Mouse (Mus musculus) liver, embryonic 12.5 days (tissue): Measurements from ENCODE around the gene Arhgap5. TPM values are rescaled to one million over a fixed set of nuclear protein-coding genes. Genes with fewer than 3 reads are reported as not detected.

Source experiments
- ATAC-seq: fragments of 200-750 bp; cut with Nextera tagmentation; 2 replicates; pipeline ENCODE4 v1.8.0; 2017; ENCODE audit warnings: moderate number of reproducible peaks, mild to moderate bottlenecking, moderate library complexity
- H3K27ac ChIP-seq: fragments of 300-500 bp; sonication (generic); 2 replicates; pipeline ENCODE4 v1.5.1; 2016; ENCODE audit warnings: mild to moderate bottlenecking
- H3K27me3 ChIP-seq: fragments of 300-500 bp; sonication (generic); replicated peaks from 2 replicates; pipeline ENCODE4 v1.6.1; 2016; ENCODE audit warnings: mild to moderate bottlenecking, moderate library complexity
- H3K36me3 ChIP-seq: fragments of 300-500 bp; sonication (generic); 2 replicates; pipeline ENCODE4 v1.6.1; 2016; ENCODE audit warnings: mild to moderate bottlenecking, moderate library complexity
- H3K4me1 ChIP-seq: fragments of 300-500 bp; sonication (generic); 2 replicates; pipeline ENCODE4 v1.6.1; 2016
- H3K4me2 ChIP-seq: fragments of 300-500 bp; sonication (generic); 2 replicates; pipeline ENCODE4 v1.6.1; 2016; ENCODE audit warnings: mild to moderate bottlenecking, moderate library complexity
- H3K4me3 ChIP-seq: fragments of 300-500 bp; sonication (generic); 2 replicates; pipeline ENCODE4 v1.5.1; 2016; ENCODE audit warnings: mild to moderate bottlenecking, moderate library complexity
- H3K9ac ChIP-seq: fragments of 300-500 bp; sonication (generic); 2 replicates; pipeline ENCODE4 v1.6.1; 2016; ENCODE audit warnings: mild to moderate bottlenecking, moderate library complexity
- H3K9me3 ChIP-seq: fragments of 300-500 bp; sonication (generic); replicated peaks from 2 replicates; pipeline ENCODE4 v1.6.1; 2016; ENCODE audit warnings: mild to moderate bottlenecking, moderate library complexity
- WGBS: fragments of 180-500 bp; shearing (Covaris S2); methylation state at CpG from one replicate; pipeline ENCODE4 v1.1.7; 2016; ENCODE audit not compliant: insufficient replicate concordance; 5-methylcytosine and 5-hydroxymethylcytosine counted together
- polyA plus RNA-seq: library from polyadenylated mRNA; unstranded; fragments of >200 nt; fragmentation: Nextera tagmentation; extraction: Ambion mirVana; gene quantifications from 2 replicates; pipeline ENCODE4 v1.2.1, GENCODE M21; 2016

Arhgap5 gene
- polyA plus RNA-seq = 13.7 and 14.4 TPM in 2 replicates

GRCm38 (mm10) chr12:52503456-52504320 is at the start of gene Arhgap5:
Gene Arhgap5, plus strand, starts transcription at chr12:52503972.
- Histone ChIP-seq H3K9me3 (no peaks in the 10 kb centered on the region), H3K27me3 (peaks cover 9% of the 10 kb centered on the region), H3K4me1 (peaks cover 13% of the 10 kb centered on the region), H3K4me2 (peak within 1 kb of the TSS; percentile 97), H3K27ac (peak within 1 kb of the TSS; percentile 90), H3K4me3 (peak within 1 kb of the TSS; percentile 94), H3K9ac (peak within 1 kb of the TSS; percentile 90), H3K36me3 (no peaks in the 10 kb centered on the region)
- ATAC-seq = peak; percentile 92
- under 1% methylated on average over 82 of the region's 119 CpGs for WGBS

GRCm38 (mm10) chr12:52464593-52464992 is 39.2 kb upstream of the Arhgap5 start:
- ATAC-seq = peak; percentile 46; the same call in 1 of the 2 replicates

GRCm38 (mm10) chr12:52471621-52472020 is 32.2 kb upstream of the Arhgap5 start:
- H3K9ac ChIP-seq = no peak overlapping the region
- H3K27ac ChIP-seq = no peak overlapping the region
- 69% methylated on average over 4 of the region's 4 CpGs for WGBS
- no peak for ATAC-seq
- H3K36me3 ChIP-seq = no peaks in the 10 kb centered on the region
- H3K4me2 ChIP-seq = no peak overlapping the region
- no peaks in the 10 kb centered on the region for H3K9me3 ChIP-seq
- H3K4me3 ChIP-seq = no peak overlapping the region
- peaks cover 6% of the 10 kb centered on the region; the same call in 1 of the 2 replicates for H3K4me1 ChIP-seq
- H3K27me3 ChIP-seq = no peaks in the 10 kb centered on the region

More at GRCm38 (mm10) chr12:52464593-52464992, 39.2 kb upstream of the Arhgap5 start:
- no peaks in the 10 kb centered on the region for H3K4me1 ChIP-seq
- H3K4me3 ChIP-seq = no peak overlapping the region
- H3K27me3 ChIP-seq = no peaks in the 10 kb centered on the region
- H3K27ac ChIP-seq = no peak overlapping the region
- no peaks in the 10 kb centered on the region for H3K36me3 ChIP-seq
- H3K4me2 ChIP-seq = no peak overlapping the region
- no peak overlapping the region for H3K9ac ChIP-seq
- no peaks in the 10 kb centered on the region for H3K9me3 ChIP-seq

GRCm38 (mm10) chr12:52473988-52474968 is 29.5 kb upstream of the Arhgap5 start:
- 38% methylated on average over 18 of the region's 18 CpGs for WGBS
- no peaks in the 10 kb centered on the region for H3K27me3 ChIP-seq
- H3K4me3 ChIP-seq = 0 out of 2 replicates have a peak overlapping the region, but pooled peaks have one; percentile 5
- no peaks in the 10 kb centered on the region for H3K9me3 ChIP-seq
- H3K4me2 ChIP-seq = peak overlapping the region; percentile 41
- no peaks in the 10 kb centered on the region for H3K36me3 ChIP-seq
- peaks cover 6% of the 10 kb centered on the region; the same call in 1 of the 2 replicates for H3K4me1 ChIP-seq
- no peak overlapping the region for H3K9ac ChIP-seq
- no peak overlapping the region for H3K27ac ChIP-seq
- no peak for ATAC-seq

GRCm38 (mm10) chr12:52476036-52476435 is 27.7 kb upstream of the Arhgap5 start:
- Histone ChIP-seq H3K36me3 (no peaks in the 10 kb centered on the region), H3K9ac (no peak overlapping the region), H3K4me3 (no peak overlapping the region), H3K4me1 (peaks cover 6% of the 10 kb centered on the region; the same call in 1 of the 2 replicates), H3K4me2 (no peak overlapping the region), H3K27me3 (no peaks in the 10 kb centered on the region), H3K9me3 (no peaks in the 10 kb centered on the region), H3K27ac (no peak overlapping the region)
- WGBS = 79% methylated on average over 6 of the region's 6 CpGs
- ATAC-seq = no peak

- WGBS = 83% methylated on average over 8 of the region's 8 CpGs
- Histone ChIP-seq H3K36me3 (no peaks in the 10 kb centered on the region), H3K4me1 (peaks cover 6% of the 10 kb centered on the region; the same call in 1 of the 2 replicates), H3K9ac (no peak overlapping the region), H3K27ac (no peak overlapping the region), H3K4me2 (no peak overlapping the region), H3K9me3 (no peaks in the 10 kb centered on the region), H3K27me3 (no peaks in the 10 kb centered on the region), H3K4me3 (no peak overlapping the region)
- no peak for ATAC-seq
Observed at GRCm38 (mm10) chr12:52478611-52479010, 25.2 kb upstream of the Arhgap5 start.

GRCm38 (mm10) chr12:52479323-52479722 is 24.4 kb upstream of the Arhgap5 start:
- peaks cover under 1% of the 10 kb centered on the region; the same call in 1 of the 2 replicates for H3K4me1 ChIP-seq
- no peaks in the 10 kb centered on the region for H3K27me3 ChIP-seq
- ATAC-seq = no peak
- no peaks in the 10 kb centered on the region for H3K9me3 ChIP-seq
- H3K9ac ChIP-seq = no peak overlapping the region
- H3K27ac ChIP-seq = no peak overlapping the region
- WGBS = 46% methylated on average over 6 of the region's 6 CpGs
- no peak overlapping the region for H3K4me2 ChIP-seq
- no peaks in the 10 kb centered on the region for H3K36me3 ChIP-seq
- no peak overlapping the region for H3K4me3 ChIP-seq

- Histone ChIP-seq H3K36me3 (no peaks in the 10 kb centered on the region), H3K4me2 (no peak overlapping the region), H3K4me3 (no peak overlapping the region), H3K27ac (no peak overlapping the region), H3K9me3 (no peaks in the 10 kb centered on the region), H3K4me1 (no peaks in the 10 kb centered on the region), H3K27me3 (no peaks in the 10 kb centered on the region), H3K9ac (no peak overlapping the region)
- ATAC-seq = no peak
- WGBS = 82% methylated on average over 9 of the region's 9 CpGs
Observed at GRCm38 (mm10) chr12:52480851-52481250, 22.9 kb upstream of the Arhgap5 start.

- no peak for ATAC-seq
- no peaks in the 10 kb centered on the region for H3K36me3 ChIP-seq
- H3K4me3 ChIP-seq = no peak overlapping the region
- H3K27ac ChIP-seq = no peak overlapping the region
- H3K27me3 ChIP-seq = no peaks in the 10 kb centered on the region
- 49% methylated on average over 5 of the region's 5 CpGs for WGBS
- H3K9me3 ChIP-seq = no peaks in the 10 kb centered on the region
- H3K4me1 ChIP-seq = no peaks in the 10 kb centered on the region
- no peak overlapping the region for H3K4me2 ChIP-seq
- no peak overlapping the region for H3K9ac ChIP-seq
Observed at GRCm38 (mm10) chr12:52481969-52482550, 21.7 kb upstream of the Arhgap5 start.

- H3K4me3 ChIP-seq = no peak overlapping the region
- WGBS = 89% methylated on average over 9 of the region's 9 CpGs
- ATAC-seq = no peak
- no peak overlapping the region for H3K9ac ChIP-seq
- H3K4me2 ChIP-seq = no peak overlapping the region
- H3K27me3 ChIP-seq = no peaks in the 10 kb centered on the region
- H3K36me3 ChIP-seq = no peaks in the 10 kb centered on the region
- H3K27ac ChIP-seq = no peak overlapping the region
- H3K4me1 ChIP-seq = no peaks in the 10 kb centered on the region
- H3K9me3 ChIP-seq = no peaks in the 10 kb centered on the region
Observed at GRCm38 (mm10) chr12:52483219-52483618, 20.6 kb upstream of the Arhgap5 start.

- no peak overlapping the region for H3K27ac ChIP-seq
- H3K9ac ChIP-seq = no peak overlapping the region
- 45% methylated on average over 15 of the region's 15 CpGs for WGBS
- H3K4me3 ChIP-seq = no peak overlapping the region
- no peaks in the 10 kb centered on the region for H3K27me3 ChIP-seq
- H3K9me3 ChIP-seq = no peaks in the 10 kb centered on the region
- no peak for ATAC-seq
- peaks cover 4% of the 10 kb centered on the region; the same call in 1 of the 2 replicates for H3K4me1 ChIP-seq
- H3K4me2 ChIP-seq = no peak overlapping the region
- H3K36me3 ChIP-seq = no peaks in the 10 kb centered on the region
Observed at GRCm38 (mm10) chr12:52488266-52488975, 15.4 kb upstream of the Arhgap5 start.
